Mouse (Mus musculus): ENCODE measurements around the gene Zcchc7.

GRCm38 (mm10) chr4:44940286-44940685 lies 184.6 kb downstream of the Zcchc7 start:
- peak; percentile 19; the same call in 1 of the 2 replicates for TF ChIP-seq GATA1 (IDR thresholded peaks at IDR 0.05; ENCODE audit: low read length)
- TF ChIP-seq TAL1 (IDR thresholded peaks at IDR 0.05; ENCODE audit: low read length): no peak

Measured in erythroblast, embryonic 14.5 days (primary cell).